Mouse (Mus musculus) stomach, postnatal 0 days (tissue): ENCODE measurements around the gene Dnah8. TPM values are rescaled to one million over a fixed set of nuclear protein-coding genes. Genes with fewer than 3 reads are reported as not detected.

Experiments
- ATAC-seq: fragments of 200-750 bp; cut with Nextera tagmentation; 2 replicates; pipeline ENCODE4 v1.8.0; 2017; ENCODE audit not compliant: low FRiP score, low TSS enrichment
- DNase-seq: peaks from one replicate; pipeline ENCODE4 v3.0.0-alpha.2; 2016; ENCODE audit warnings: low spot score
- H3K27ac ChIP-seq: fragments of 300-500 bp; sonication (generic); replicated peaks from 2 replicates; pipeline ENCODE4 v1.5.1; 2014; ENCODE audit warnings: mild to moderate bottlenecking, control low read depth
- H3K27me3 ChIP-seq: fragments of 300-500 bp; sonication (generic); 2 replicates; pipeline ENCODE4 v1.6.1; 2014; ENCODE audit warnings: low read length; ENCODE audit not compliant: control insufficient read depth, insufficient read depth
- H3K36me3 ChIP-seq: fragments of 300-500 bp; sonication (generic); 2 replicates; pipeline ENCODE4 v1.6.1; 2014; ENCODE audit warnings: low read length, mixed read lengths; ENCODE audit not compliant: control insufficient read depth, insufficient read depth
- H3K4me1 ChIP-seq: fragments of 300-500 bp; sonication (generic); replicated peaks from 2 replicates; pipeline ENCODE4 v1.6.1; 2014; ENCODE audit warnings: antibody characterized with exemption; ENCODE audit not compliant: control insufficient read depth, insufficient read depth
- H3K4me2 ChIP-seq: fragments of 300-500 bp; sonication (generic); replicated peaks from 2 replicates; pipeline ENCODE4 v1.6.1; 2014; ENCODE audit warnings: low read depth, mild to moderate bottlenecking, control low read depth, moderate library complexity
- H3K4me3 ChIP-seq: fragments of 300-500 bp; sonication (generic); 2 replicates; pipeline ENCODE4 v1.5.1; 2014; ENCODE audit warnings: low read depth, low read length, control low read depth
- H3K9ac ChIP-seq: fragments of 300-500 bp; sonication (generic); 2 replicates; pipeline ENCODE4 v1.6.1; 2014; ENCODE audit warnings: mild to moderate bottlenecking, low read length, control low read depth, mixed read lengths
- H3K9me3 ChIP-seq: fragments of 300-500 bp; sonication (generic); 2 replicates; pipeline ENCODE4 v1.6.1; 2016; ENCODE audit warnings: low read length; ENCODE audit not compliant: control insufficient read depth
- CTCF ChIP-seq: IDR thresholded peaks from 2 replicates; pipeline ENCODE4 v1.5.1; 2016; ENCODE audit warnings: antibody characterized with exemption, low read depth, mild to moderate bottlenecking, moderate library complexity
- EP300 ChIP-seq: optimal IDR thresholded peaks from 2 replicates; pipeline ENCODE3; 2016; ENCODE audit warnings: antibody characterized with exemption
- WGBS: fragments of 180-500 bp; shearing (Covaris S2); extraction: QIAGEN DNeasy Blood & Tissue Kit; methylation state at CpG from one replicate; pipeline ENCODE4 v1.1.7; 2014; 5-methylcytosine and 5-hydroxymethylcytosine counted together
- polyA plus RNA-seq: library from polyadenylated mRNA; unstranded; fragments of >200 nt; fragmentation: Nextera tagmentation; extraction: Ambion mirVana; gene quantifications from 2 replicates; pipeline ENCODE4 v1.2.1, GENCODE M21; 2015

Dnah8 gene
- polyA plus RNA-seq, 1 experiment from 2014 or later = 0.92 TPM

GRCm38 (mm10) chr17:30673023-30673422 lies 48.9 kb downstream of the Dnah8 start:
- Histone ChIP-seq H3K4me2 (no peak overlapping the region), H3K27ac (no peak overlapping the region), H3K4me3 (no peak overlapping the region), H3K9ac (no peak overlapping the region), H3K36me3 (no peaks in the 10 kb centered on the region), H3K27me3 (no peaks in the 10 kb centered on the region), H3K4me1 (no peaks in the 10 kb centered on the region), H3K9me3 (no peaks in the 10 kb centered on the region)
- TF ChIP-seq CTCF (no peak), EP300 (no peak)
- DNase-seq (no peak), ATAC-seq (no peak)
- WGBS = 88% methylated on average over 6 of the region's 6 CpGs

- no peak overlapping the region for H3K27ac ChIP-seq
- ATAC-seq (no peak), DNase-seq (no peak)
- H3K4me1 ChIP-seq = no peaks in the 10 kb centered on the region
- H3K9ac ChIP-seq = no peak overlapping the region
- H3K36me3 ChIP-seq = no peaks in the 10 kb centered on the region
- no peaks in the 10 kb centered on the region for H3K9me3 ChIP-seq
- TF ChIP-seq EP300 = no peak
- TF ChIP-seq CTCF = peak; percentile 19; the same call in 1 of the 2 replicates
- no peaks in the 10 kb centered on the region for H3K27me3 ChIP-seq
- H3K4me3 ChIP-seq = no peak overlapping the region
- H3K4me2 ChIP-seq = no peak overlapping the region
- 78% methylated on average over 9 of the region's 9 CpGs for WGBS
These were observed 51.0 kb downstream of the Dnah8 start for GRCm38 (mm10) chr17:30675021-30675740.

- TF ChIP-seq CTCF (no peak), EP300 (no peak)
- no peak overlapping the region for H3K9ac ChIP-seq
- H3K27ac ChIP-seq = no peak overlapping the region
- no peak overlapping the region for H3K4me3 ChIP-seq
- H3K36me3 ChIP-seq = no peaks in the 10 kb centered on the region
- no peak for ATAC-seq
- no peaks in the 10 kb centered on the region for H3K9me3 ChIP-seq
- no peak for DNase-seq
- WGBS = 89% methylated on average over 10 of the region's 10 CpGs
- H3K4me1 ChIP-seq = no peaks in the 10 kb centered on the region
- no peak overlapping the region for H3K4me2 ChIP-seq
- no peaks in the 10 kb centered on the region for H3K27me3 ChIP-seq
These were observed 54.4 kb downstream of the Dnah8 start for GRCm38 (mm10) chr17:30678523-30678922.

GRCm38 (mm10) chr17:30679612-30680011 lies 55.5 kb downstream of the Dnah8 start:
- H3K4me1 ChIP-seq = no peaks in the 10 kb centered on the region
- no peak for ATAC-seq
- TF ChIP-seq EP300 (no peak), CTCF (peak; percentile 26; the same call in 1 of the 2 replicates)

GRCm38 (mm10) chr17:30681604-30682003 lies 57.5 kb downstream of the Dnah8 start:
- Histone ChIP-seq H3K36me3 (no peaks in the 10 kb centered on the region), H3K4me1 (no peaks in the 10 kb centered on the region), H3K4me2 (no peak overlapping the region), H3K9ac (no peak overlapping the region), H3K4me3 (no peak overlapping the region), H3K9me3 (no peaks in the 10 kb centered on the region), H3K27me3 (no peaks in the 10 kb centered on the region), H3K27ac (no peak overlapping the region)
- no peak for TF ChIP-seq EP300
- peak; percentile 79 for TF ChIP-seq CTCF
- DNase-seq = peak; percentile 64
- ATAC-seq = no peak
- WGBS = 26% methylated on average over 5 of the region's 5 CpGs

More at GRCm38 (mm10) chr17:30679612-30680011, 55.5 kb downstream of the Dnah8 start:
- Histone ChIP-seq H3K9ac (no peak overlapping the region), H3K4me3 (no peak overlapping the region), H3K27ac (no peak overlapping the region), H3K9me3 (no peaks in the 10 kb centered on the region), H3K27me3 (no peaks in the 10 kb centered on the region), H3K4me2 (no peak overlapping the region), H3K36me3 (no peaks in the 10 kb centered on the region)
- DNase-seq = no peak
- WGBS = 82% methylated on average over 4 of the region's 4 CpGs

GRCm38 (mm10) chr17:30690181-30690580 lies 66.0 kb downstream of the Dnah8 start:
- H3K27me3 ChIP-seq = no peaks in the 10 kb centered on the region
- H3K9ac ChIP-seq = no peak overlapping the region
- no peaks in the 10 kb centered on the region for H3K4me1 ChIP-seq
- DNase-seq (peak; percentile 59), ATAC-seq (peak; percentile 67; the same call in 1 of the 2 replicates)
- no peak overlapping the region for H3K4me3 ChIP-seq
- no peak for TF ChIP-seq EP300
- peak; percentile 8; the same call in 1 of the 2 replicates for TF ChIP-seq CTCF
- no peak overlapping the region for H3K4me2 ChIP-seq
- H3K27ac ChIP-seq = no peak overlapping the region
- 74% methylated on average over 8 of the region's 8 CpGs for WGBS
- H3K9me3 ChIP-seq = no peaks in the 10 kb centered on the region
- H3K36me3 ChIP-seq = no peaks in the 10 kb centered on the region
